Mouse (Mus musculus): ENCODE measurements around the gene Ston1.

Gene Ston1

GRCm38 (mm10) chr17:88675310-88676309 is 78.1 kb downstream of the Ston1 start:
- DNase-seq (ENCODE audit: low spot score in 2 of 2), result no peak

GRCm38 (mm10) chr17:88688226-88688625 is 90.7 kb downstream of the Ston1 start:
- no peak for DNase-seq (ENCODE audit: low spot score in 2 of 2)

- DNase-seq (ENCODE audit: low spot score in 2 of 2), result no peak
These were observed 99.3 kb downstream of the Ston1 start for GRCm38 (mm10) chr17:88696656-88697333.

DNA sequence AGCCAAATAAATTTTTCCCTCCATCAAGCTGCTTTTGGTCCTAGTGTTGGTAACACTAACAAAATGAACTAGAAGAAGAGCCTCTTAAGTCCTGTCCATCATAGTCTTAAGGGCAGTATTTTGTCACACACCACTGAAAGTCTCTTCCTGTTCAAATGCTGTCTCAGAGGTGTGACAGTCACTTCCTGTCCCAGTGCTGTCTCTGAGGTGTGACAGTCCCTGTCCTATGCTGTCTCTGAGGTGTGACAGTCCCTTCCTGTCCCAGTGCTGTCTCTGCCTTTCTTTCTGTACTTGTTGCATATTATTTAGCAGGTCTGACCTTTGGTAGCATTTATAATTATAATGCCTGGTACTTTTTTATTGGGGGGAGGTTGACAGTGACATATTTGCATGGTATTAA is 103.4 kb downstream of the Ston1 start:
- no peak for DNase-seq (ENCODE audit: low spot score in 2 of 2)

DNA sequence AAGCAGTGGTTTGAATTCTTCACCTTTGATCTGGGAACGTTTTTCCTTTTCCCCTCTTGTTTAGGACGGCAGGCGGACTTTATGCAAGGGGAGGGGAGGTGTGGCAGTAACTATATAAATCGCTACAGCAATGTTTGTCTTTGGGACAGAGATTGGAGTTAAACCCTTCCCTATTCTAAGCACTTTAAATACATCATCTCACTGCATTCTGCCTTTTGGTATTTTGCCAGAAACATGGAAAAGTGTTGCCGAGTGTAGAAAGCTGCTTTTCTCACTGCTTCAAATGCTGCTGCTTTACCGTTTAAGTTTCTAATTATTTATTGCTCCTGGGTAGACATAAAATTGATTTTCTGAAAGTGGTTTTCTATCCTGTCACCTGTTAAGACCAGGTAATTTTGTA is 104.9 kb downstream of the Ston1 start:
- no peak for DNase-seq (ENCODE audit: low spot score in 2 of 2)

DNA sequence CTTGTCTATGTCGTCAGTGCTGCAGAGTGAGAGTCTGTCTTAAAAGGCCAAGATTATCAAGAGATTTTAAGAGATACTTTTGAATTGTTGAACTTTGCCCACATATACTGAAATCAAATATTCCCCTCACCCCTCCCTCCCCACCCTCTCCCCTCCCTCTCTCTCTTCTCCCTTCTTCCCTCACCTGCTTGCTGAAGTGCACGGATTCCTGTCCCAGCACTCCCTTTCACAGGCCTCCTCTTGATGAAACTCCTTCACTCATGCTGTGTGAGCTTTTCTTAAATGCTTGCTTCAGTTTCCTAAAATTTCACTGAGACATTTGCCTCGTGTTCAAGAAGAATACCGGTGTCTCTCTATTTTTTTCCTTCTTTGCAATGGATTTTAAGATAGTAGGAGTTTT is 105.6 kb downstream of the Ston1 start:
- DNase-seq (ENCODE audit: low spot score in 2 of 2), result no peak

DNA sequence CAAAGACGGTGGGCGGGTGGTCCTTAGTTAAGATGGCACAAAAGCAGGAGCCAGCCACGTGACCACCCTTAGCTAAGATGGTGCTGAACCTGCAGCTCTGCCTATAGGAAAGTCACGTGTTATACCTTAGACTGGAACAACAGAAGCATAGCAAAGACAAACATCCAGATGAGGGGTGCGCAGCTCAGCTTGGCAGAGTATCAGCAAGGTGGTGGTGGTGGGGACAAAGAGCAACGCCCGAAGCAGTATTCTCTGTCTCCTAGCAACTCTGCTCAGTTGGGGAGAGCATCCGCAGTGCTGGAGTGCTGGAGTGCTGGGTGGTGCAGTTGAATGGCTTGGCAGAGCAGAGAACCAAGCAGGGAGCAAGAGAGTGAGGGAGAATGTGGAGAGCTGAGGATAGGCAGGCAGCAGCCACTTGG is 108.8 kb downstream of the Ston1 start:
- DNase-seq (ENCODE audit: low spot score in 2 of 2), result no peak
